Mouse (Mus musculus) heart, postnatal 4 days (tissue): Measurements from ENCODE around the gene Mrpl39. TPM values are rescaled to one million over a fixed set of nuclear protein-coding genes. Genes with fewer than 3 reads are reported as not detected.
A peak's percentile ranks its signal among the peaks of the same experiment; 100 is the strongest.

Experiments used
- DNase-seq: peaks from one replicate; pipeline ENCODE4 v3.0.0; 2021
- total RNA-seq, 2 experiments: library from RNA; stranded (reverse); gene quantifications; 2 replicates each; pipeline ENCODE4 v1.2.3; 2021

Gene Mrpl39
- 10 to 100 TPM; 31.7 to 32.2 TPM for total RNA-seq

DNA sequence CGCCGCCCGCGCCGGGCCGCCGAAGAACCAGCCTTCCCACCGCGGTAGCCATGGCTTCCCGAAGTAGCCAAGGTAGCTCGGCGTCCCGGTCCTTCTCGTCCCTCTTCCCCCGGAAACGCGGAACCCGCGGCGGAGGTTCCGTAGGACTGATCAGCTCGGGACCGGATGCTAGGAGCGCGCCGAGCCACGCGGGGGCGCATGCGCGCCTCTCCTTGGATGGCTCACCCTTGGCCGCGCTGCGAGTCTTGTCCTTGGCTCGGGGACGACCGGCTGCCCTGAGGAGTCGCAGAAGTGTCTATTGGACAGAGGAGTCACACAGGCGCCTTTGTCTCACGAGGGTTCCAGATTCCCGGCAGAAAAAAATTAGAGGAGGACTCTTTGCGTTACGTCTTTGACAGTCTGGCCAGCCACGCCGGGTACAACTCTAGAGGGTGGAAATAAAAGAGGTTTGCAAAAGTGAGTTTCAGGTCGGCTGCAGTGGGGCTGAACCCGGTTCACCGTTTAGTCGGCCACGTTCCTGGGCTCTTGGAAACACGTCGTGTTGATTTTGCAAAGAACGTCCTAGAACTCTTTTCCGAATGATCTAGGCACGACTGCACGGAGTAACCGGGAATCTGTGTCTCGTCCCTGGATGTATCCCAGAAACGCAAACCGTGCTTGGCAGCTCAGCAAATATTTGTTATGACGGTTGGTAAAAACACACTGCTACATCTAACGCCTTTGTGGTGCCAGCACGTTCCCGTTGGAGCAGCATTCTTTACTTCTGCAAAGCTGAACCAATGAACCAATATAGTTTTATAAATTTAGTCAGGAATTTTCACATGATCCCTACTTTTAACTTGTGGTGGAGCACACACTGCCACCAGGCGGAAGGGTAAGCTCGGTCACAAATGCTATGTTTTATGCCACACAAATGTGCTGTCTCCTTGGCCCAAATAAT is at the start of gene Mrpl39:
Gene Mrpl39, minus strand, starts transcription at position 577 of the 940 bp plus-strand sequence.
- peak; percentile 99 for DNase-seq

DNA sequence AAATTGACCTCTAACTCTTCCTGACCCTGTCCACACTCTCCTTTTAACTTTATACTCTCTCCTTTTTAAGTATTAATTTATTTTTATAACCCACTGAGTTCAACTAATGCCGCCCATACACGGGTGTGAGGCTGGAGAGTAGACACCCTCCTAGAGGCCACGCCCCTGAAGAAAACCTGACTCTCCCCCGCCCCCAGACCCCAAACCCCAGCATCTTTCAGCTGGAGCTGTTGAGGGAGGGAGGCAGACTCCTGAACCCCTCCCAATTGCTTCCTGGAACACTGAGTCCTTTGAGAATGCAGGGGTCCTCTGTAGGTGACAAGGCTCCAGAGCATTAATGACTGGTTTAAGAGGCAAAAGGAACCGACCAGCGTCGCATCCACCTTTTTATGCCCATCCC is 49.4 kb upstream of the Mrpl39 start:
- no peak for DNase-seq

- DNase-seq = no peak
Observed at GRCm38 (mm10) chr16:84783279-84783678, 47.7 kb upstream of the Mrpl39 start.

- DNase-seq = no peak
Observed at GRCm38 (mm10) chr16:84779718-84780117, 44.2 kb upstream of the Mrpl39 start.

GRCm38 (mm10) chr16:84778861-84779630 is 43.5 kb upstream of the Mrpl39 start:
- DNase-seq = no peak

DNA sequence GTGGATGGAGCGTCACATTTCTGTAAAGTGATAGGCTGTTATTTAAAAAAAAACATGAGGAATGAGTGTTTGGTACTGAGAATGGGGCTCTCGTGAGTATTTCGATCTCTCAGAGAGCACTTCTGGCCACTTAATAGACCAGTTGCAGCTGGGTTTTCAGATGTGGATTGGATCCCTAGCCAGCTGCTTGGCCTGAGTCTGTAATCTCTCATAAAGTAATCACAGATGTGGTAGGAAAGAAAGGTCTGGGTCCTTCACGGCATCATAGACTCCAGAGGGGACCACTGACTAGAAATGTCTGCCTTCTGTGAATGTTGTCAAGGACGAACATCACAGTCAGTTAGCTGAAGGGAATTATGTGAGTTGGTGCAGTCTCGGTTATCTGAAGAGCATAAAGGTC is 42.9 kb upstream of the Mrpl39 start:
- no peak for DNase-seq

GRCm38 (mm10) chr16:84776089-84776784 is 40.7 kb upstream of the Mrpl39 start:
- DNase-seq = peak; percentile 15

- DNase-seq = no peak
Observed at GRCm38 (mm10) chr16:84775356-84775755, 39.8 kb upstream of the Mrpl39 start.

- DNase-seq = peak; percentile 55
Observed at GRCm38 (mm10) chr16:84774761-84775231, 39.3 kb upstream of the Mrpl39 start.

GRCm38 (mm10) chr16:84774003-84774703 is 38.6 kb upstream of the Mrpl39 start, which contains the start of gene Jam2:
Jam2 (plus strand) TSS chr16:84774123.
- peak; percentile 76 for DNase-seq

GRCm38 (mm10) chr16:84773268-84773861 is 37.8 kb upstream of the Mrpl39 start:
- DNase-seq = no peak

GRCm38 (mm10) chr16:84772496-84773267 is 37.1 kb upstream of the Mrpl39 start:
- DNase-seq = peak; percentile 13

DNA sequence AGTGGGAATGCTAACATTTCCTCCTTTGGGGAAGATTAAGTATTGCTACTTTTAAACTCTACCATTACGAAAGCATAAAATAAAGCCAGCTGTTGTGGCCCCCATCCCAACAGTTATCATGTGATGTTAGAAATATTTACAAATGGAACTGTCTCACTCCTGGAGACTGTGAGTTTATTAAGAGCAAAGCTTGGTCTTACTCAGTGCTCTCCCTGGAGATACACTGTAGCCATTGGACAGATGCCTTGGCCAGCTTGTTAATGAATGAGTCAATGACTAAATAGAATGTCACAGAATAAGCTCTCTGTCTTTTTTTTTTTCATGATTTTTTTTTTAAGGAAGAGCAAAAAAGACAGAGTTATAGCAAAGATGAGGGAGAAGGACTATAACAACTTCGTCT is 35.9 kb upstream of the Mrpl39 start:
- peak; percentile 47 for DNase-seq

GRCm38 (mm10) chr16:84770891-84771290 is 35.3 kb upstream of the Mrpl39 start:
- no peak for DNase-seq

GRCm38 (mm10) chr16:84769619-84770464 is 34.3 kb upstream of the Mrpl39 start:
- no peak for DNase-seq

DNA sequence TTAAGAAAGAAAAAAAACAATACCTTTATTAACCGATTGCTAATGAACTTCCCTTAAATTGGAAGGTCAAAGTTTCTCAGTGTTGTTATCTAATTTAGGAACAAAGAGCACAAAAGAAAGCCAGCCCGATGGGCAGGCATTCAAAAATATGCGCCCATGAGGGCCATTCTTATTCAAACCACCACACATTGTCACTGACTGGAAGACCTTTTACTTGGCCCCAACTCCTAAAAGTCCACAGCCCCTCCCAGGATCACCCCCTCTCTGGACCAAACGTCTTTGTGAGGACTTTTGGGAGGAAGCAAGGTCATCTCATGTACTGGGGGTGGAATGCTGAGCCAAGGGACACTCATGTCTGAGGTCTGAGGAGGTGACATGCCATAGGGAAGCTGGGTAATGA is 33.6 kb upstream of the Mrpl39 start:
- DNase-seq = no peak

DNA sequence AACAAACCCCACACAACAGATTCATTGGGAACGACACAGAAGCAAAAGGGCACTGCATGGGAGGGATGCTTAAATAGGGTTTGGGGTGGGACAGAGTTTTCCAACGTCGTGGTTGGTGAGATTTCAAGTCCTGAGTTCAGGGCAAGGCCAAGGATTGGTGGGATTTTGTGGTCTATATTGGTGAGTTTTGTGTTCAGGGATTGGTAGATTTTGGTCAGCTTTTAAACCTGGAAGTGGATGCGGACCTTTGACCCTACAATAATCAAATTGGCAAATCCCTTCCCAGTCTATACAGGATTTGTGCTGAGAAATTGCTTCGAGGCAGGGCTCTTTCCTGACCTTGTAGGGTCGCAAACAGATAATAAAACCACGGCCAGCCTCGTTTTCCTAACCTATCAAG is 32.4 kb upstream of the Mrpl39 start:
- DNase-seq = no peak

DNA sequence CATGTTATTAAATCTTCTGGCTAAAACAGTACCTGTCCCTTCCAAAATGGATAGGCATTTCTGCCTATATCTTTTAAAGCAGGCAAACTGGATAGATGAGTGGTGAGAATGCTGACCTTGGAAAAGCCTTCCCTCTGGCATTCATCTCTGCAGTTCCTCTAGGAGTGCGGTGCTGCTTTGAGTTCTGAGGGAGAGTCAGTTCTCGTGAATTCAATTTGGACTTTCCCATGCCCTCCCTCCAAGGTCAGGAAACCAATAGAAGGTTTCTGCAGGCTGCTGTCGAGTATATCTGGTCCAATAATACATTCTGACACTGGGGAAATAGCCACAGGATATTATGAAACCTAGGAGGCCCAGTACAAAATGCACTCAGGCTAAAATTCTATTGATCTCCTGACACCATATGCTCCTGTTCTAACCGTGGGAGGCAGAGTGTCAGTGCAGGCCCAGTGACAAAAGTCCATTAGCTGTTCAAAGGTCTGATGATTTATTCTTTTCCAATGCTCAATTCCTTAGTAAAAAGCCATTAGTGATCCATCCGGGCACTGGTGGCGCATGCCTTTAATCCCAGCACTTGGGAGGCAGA is 10.3 kb upstream of the Mrpl39 start:
- DNase-seq = no peak
